Mouse (Mus musculus): ENCODE data around the gene Ccnd3. TPM values are rescaled to one million over a fixed set of nuclear protein-coding genes. Genes with fewer than 3 reads are reported as not detected.

Ccnd3 gene
- 10 to 100 TPM; 31.0 to 31.7 TPM for total RNA-seq (2021)

DNA sequence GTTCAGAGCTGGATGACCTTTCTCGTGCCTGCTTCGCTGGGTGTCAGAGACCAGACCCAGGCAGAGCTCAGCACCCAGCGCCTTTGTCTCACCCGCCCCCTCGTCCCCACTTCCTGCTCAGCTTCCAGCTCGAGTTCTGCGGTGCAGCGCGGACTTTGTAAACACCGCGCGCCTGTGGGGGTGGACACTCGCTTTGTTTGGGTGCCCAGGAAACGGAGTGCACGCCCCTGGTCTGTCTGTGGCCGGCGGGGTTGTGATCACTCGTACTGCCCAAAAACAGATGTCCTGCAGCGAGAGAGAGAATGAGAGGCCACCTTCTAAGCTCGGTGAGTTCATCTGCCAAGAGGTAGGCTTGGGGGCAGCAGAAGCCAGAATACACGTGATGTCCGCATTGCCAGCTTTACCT is at the start of gene Ccnd3:
Gene Ccnd3 (plus strand): TSS at position 111 of the 406 bp plus-strand sequence.
- intact Hi-C loops (cut with DNase I) = loop anchor here (2.0 kb wide), 1 partner anchor 184 kb away; the partner anchor contains the start of genes Frs3 and Tomm6
- peak; percentile 66 to 70 for DNase-seq (ENCODE audit: low spot score in 2 of 2)

DNA sequence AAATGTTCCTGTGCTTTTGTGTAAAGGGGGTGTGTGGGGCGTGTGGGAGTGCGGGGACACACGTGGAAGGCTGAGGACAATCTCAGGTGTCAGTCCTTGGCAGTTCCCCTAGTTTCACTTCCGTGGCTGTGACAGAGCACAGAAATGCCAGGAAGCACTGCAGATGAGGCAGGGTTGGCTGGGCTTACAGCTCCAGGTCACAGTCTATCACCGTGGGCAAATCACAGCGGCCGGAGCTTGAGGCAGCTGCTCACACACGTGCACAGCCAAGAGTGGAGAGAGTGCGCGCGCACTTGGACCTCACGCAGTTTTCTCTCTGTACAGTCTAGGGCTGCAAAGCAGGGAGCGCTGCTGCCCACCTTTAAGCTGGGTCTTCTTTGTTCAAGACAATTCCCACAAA is 46.5 kb upstream of the Ccnd3 start:
- DNase-seq (ENCODE audit: low spot score in 2 of 2) = no peak
- intact Hi-C loops (cut with DNase I) = no loop called here

DNA sequence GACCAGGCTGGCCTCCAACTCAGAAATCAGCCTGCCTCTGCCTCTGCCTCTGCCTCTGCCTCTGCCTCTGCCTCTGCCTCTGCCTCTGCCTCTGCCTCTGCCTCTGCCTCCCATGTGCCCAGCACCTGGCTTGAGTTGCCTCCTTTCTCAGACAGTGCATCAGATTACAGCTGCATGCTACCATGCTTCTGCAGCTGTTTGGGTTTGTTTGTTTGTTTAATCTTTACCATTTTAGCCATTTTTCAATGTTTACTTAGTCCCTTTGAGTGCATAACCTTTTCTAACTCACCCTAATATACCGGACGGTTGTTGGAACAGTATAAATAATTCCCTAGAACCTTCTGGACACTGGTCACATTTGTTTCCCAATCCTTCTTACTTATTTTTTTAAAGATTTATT is 45.9 kb upstream of the Ccnd3 start:
- intact Hi-C loops (cut with DNase I) = no loop called here
- no peak for DNase-seq (ENCODE audit: low spot score in 2 of 2)

DNA sequence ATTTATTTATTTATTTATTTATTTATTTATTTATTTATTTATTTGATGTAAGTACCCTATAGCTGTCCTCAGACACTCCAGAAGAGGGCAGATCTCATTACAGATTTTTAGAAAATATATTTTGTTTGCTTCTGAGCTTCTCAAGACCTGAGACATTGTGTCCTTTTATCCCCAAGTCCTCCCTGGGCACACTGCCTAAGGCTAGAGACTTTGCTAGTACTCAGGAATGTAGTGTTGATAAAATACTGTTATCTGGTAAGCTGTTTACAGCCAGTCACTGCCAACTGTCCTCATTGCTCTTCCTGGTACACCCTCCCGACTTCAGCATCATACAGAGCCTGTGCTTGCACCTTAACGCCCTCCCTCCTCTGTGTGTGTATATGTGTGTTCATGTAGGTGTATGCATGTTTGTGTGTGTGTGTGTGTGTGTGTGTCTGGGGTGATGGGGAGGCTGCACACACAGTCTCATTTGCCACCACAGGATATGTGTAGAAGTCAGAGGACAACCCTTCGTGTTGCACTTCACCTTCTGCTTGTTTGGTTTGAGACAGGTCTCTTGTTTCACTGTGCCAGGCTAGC is 45.4 kb upstream of the Ccnd3 start:
- intact Hi-C loops (cut with DNase I) = no loop called here
- no peak for DNase-seq (ENCODE audit: low spot score in 2 of 2)

DNA sequence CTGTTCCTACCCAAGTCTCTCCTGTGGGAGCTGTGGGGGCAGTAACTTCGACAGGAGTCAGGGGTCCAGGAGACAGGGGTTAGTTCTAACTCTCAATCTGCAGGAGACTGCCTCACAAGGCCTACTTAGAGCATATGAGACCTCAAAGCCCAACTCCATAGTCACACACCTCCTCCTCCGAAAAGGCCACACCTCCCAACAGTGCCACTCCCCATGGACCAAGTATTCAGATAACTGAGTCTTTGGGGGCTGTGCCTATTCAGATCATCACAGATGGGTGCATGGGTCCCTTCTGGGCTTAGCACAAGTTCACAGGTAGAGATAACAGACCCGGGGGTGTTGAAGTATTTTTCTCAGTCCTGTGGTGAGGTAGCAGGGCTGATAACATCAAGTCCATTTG is 43.2 kb upstream of the Ccnd3 start:
- intact Hi-C loops (cut with DNase I) = no loop called here
- no peak for DNase-seq (ENCODE audit: low spot score in 2 of 2)

DNA sequence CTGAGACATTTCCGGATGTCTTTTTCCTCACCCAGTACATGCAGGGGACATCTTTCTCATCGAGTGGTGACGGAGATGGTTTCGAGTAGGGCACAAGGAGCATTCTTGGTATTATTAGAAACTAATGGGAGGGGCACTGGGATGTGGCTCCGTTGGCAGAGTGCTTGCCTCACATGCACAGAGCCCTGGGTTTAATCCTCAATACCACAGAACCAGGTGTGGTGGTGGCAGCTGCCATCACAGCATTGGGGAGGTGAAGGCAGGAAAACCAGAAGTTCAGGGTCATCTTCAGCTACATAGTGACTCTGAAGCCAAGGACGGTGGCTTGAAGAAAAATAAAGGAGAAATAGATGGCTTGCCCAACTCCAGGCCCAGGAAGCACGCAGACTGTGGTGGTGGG is 42.6 kb upstream of the Ccnd3 start:
- no peak for DNase-seq (ENCODE audit: low spot score in 2 of 2)
- intact Hi-C loops (cut with DNase I) = no loop called here

DNA sequence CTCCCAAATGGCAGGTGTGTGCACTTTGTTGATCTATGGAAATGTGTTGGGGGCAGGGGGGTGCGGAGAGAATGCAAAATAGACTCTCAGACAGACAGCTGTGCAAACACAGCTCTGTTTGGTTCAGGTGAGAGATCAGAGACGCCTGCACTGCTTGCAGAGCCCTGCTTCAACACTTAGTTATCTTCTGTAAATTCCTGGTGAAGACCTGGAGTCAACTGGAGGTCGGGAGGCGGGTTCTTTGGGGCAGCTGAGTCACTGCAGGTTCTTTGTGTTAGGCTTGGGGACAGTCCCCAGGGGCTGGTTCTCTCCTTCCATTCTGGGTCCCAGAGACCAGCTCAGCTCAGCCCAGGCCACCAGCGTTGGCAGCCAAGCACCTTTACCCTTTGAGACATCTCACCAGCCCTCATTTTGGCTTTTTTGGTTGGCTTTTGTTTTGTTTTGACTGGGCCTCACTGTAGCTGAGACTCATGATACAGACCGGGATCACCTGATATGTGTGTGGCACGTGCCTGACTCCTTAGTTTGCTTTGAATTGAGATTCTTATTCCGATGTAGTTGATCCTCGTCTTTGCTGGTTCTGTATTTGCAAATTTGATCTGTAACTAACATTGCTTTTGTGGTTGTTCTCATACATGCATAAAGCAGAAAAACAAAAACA is 42.0 kb upstream of the Ccnd3 start:
- DNase-seq (ENCODE audit: low spot score in 2 of 2) = no peak
- intact Hi-C loops (cut with DNase I) = no loop called here

GRCm38 (mm10) chr17:47464248-47464965 is 40.4 kb upstream of the Ccnd3 start:
- no peak for DNase-seq (ENCODE audit: low spot score in 2 of 2)
- intact Hi-C loops (cut with DNase I) = no loop called here

DNA sequence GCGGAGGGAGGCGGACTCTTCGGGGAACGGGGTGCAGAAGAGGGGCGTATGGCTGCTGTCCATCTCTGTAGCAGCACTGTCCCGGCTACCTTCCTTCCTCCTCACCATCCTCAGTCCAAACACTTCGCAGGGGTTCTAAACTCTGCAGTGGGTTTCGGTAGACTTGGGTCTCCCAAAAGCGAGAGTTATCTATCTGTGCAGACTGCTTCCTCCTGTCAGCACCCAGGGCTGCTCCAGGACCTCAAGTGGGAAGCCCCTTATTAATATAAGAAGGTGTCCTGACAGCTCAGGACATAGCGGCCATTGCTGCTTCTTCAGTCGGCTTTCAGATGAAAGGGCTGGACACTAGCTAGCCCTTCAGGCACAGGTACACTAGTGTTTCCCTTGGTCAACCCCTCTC is 39.8 kb upstream of the Ccnd3 start:
- intact Hi-C loops (cut with DNase I) = no loop called here
- no peak for DNase-seq (ENCODE audit: low spot score in 2 of 2)

- intact Hi-C loops (cut with DNase I) = no loop called here
- DNase-seq (ENCODE audit: low spot score in 2 of 2) = no peak
Measured at GRCm38 (mm10) chr17:47466284-47466683, 38.6 kb upstream of the Ccnd3 start.

GRCm38 (mm10) chr17:47467659-47468058 is 37.2 kb upstream of the Ccnd3 start:
- intact Hi-C loops (cut with DNase I) = no loop called here
- no peak for DNase-seq (ENCODE audit: low spot score in 2 of 2)

- DNase-seq (ENCODE audit: low spot score in 2 of 2) = no peak
- intact Hi-C loops (cut with DNase I) = no loop called here
Measured at GRCm38 (mm10) chr17:47468063-47468462, 36.8 kb upstream of the Ccnd3 start.

GRCm38 (mm10) chr17:47468466-47468865 is 36.4 kb upstream of the Ccnd3 start:
- intact Hi-C loops (cut with DNase I) = no loop called here
- no peak for DNase-seq (ENCODE audit: low spot score in 2 of 2)

- DNase-seq (ENCODE audit: low spot score in 2 of 2) = no peak
- intact Hi-C loops (cut with DNase I) = no loop called here
Measured at GRCm38 (mm10) chr17:47469642-47470041, 35.2 kb upstream of the Ccnd3 start.

- intact Hi-C loops (cut with DNase I) = no loop called here
- no peak for DNase-seq (ENCODE audit: low spot score in 2 of 2)
Measured at GRCm38 (mm10) chr17:47470121-47470520, 34.7 kb upstream of the Ccnd3 start.

- DNase-seq (ENCODE audit: low spot score in 2 of 2) = no peak
- intact Hi-C loops (cut with DNase I) = no loop called here
Measured at GRCm38 (mm10) chr17:47470686-47471085, 34.2 kb upstream of the Ccnd3 start.

- peak in 1 of 2 experiments; percentile 28 for DNase-seq (ENCODE audit: low spot score in 2 of 2)
- intact Hi-C loops (cut with DNase I) = no loop called here
Measured at GRCm38 (mm10) chr17:47472435-47473350, 32.2 kb upstream of the Ccnd3 start.

- no peak for DNase-seq (ENCODE audit: low spot score in 2 of 2)
- intact Hi-C loops (cut with DNase I) = no loop called here
Measured at GRCm38 (mm10) chr17:47473434-47473974, 31.3 kb upstream of the Ccnd3 start.

- intact Hi-C loops (cut with DNase I) = no loop called here
- DNase-seq (ENCODE audit: low spot score in 2 of 2) = no peak
Measured at GRCm38 (mm10) chr17:47474250-47474649, 30.6 kb upstream of the Ccnd3 start.

DNA sequence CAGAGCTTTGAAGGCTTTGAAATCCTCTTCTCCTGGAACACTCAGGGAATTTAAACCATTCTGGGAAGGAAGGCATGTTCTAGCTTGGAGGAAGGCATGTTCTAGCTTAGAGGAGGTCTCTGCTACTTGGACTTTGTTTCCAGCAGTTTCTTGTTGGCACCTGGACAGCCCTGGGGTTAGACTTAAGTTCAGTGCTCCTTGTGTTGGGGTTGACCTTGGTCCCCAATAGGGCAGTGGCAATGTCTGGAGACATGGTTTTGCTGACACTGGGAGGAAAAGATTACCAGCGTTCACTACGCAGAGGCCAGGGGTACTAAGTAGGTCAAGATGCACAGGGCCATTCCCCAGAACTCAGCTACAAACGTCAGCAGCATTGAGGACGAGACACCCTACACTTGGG is 29.7 kb upstream of the Ccnd3 start:
- intact Hi-C loops (cut with DNase I) = no loop called here
- no peak for DNase-seq (ENCODE audit: low spot score in 2 of 2)
